Mouse (Mus musculus) liver, adult 2 months (tissue): Measurements from ENCODE around the gene Qser1.

Experiments used
- CTCF ChIP-seq: fragments of 200-500 bp; IDR thresholded peaks from 2 replicates; pipeline ENCODE4 v1.5.1; 2011; ENCODE audit warnings: low read depth, low read length, control low read depth
- POLR2A ChIP-seq: fragments of 200-500 bp; IDR thresholded peaks from 2 replicates; pipeline ENCODE4 v1.6.1; 2011; ENCODE audit warnings: low read length, control low read depth; ENCODE audit not compliant: insufficient read depth; ENCODE audit errors: extremely low read depth

DNA sequence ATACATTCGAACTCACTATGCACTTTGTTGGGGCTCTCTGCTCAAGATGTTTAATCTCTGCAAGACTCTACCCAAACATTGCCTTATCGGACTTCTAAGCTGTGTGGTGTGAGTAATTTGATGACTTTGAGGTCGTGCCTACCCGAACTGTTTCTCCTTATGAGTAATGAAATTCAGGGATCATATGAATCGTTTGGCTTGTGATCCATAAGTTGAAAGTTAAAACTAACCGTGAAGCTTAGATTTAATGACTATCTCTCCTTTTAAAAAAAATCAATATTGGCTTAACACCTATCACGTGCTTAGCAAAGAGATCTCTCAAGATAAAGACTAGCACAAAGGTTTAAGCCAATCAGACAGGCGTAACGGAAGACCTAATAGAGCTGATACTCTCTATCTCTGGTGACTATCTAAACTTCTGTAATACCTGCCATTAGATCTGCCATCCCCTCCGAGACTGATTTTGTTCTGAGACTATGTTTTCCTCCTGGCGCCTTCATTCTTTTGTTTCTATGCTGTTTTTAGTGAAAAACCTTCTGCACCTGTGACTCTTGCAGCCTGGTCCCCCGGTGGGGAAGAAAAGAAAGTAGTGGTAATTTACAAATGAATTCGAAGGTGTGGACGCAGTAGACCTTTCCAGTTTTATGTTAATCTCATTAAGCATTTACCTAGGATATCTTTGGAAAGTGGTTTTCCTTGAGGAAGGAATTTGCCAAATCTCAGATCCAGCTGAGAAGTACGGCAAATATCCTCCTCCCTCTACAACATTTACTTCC is 1.2 kb upstream of the Qser1 start:
- TF ChIP-seq CTCF (no peak), POLR2A (no peak)
